Mouse (Mus musculus): ENCODE results near the gene Relb. TPM values are rescaled to one million over a fixed set of nuclear protein-coding genes. Genes with fewer than 3 reads are reported as not detected.

The Relb gene
- total RNA-seq, 1 experiment = 13.9 TPM

DNA sequence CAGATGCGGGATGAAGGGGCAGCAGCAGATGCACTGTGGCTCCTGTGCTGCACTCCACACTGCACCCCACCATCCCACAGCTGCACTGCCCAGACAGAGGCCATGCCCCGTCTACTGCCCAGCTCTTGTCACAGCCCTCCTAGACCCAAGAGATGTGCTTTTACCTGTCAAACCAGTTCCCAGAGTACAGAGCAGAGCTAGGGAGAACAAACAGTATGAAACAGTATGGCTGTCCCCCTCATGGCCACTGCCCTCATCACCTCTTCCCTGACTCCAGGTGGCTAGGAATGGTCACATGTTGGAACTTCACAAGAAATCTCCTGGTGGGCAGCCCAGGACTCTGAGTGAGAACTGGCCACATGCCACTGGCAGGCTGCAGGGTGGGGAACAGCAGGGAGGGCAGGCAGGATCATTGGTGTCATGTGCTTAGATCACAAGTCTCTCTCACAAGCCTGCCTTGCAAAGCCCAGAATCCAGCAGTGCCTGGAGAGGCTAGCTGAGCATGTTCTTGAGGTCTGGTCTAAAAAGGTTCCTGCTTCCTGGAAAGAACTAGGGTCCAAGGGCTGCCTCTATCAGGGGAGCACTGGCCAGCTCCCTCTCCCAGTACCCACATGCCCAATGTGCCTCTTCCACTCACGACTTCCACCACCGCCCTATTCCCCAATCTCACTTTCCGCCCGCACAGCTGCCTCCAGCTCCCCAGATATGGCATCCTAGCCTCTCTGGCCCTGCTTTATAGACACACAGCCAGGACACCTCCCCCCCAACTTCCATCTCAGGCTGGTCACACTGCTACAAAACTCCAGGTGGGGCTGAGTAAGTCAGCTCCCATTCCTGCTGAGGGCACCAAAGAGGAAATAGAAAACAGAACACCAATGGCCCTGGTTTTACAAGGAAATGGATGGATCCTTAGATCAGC lies 71.0 kb downstream of the Relb start:
- no peaks in the 10 kb centered on the region for H3K9me3 ChIP-seq (ENCODE audit: control insufficient read depth, insufficient read depth, low read depth, low read length)
- H3K27ac ChIP-seq (ENCODE audit: insufficient read depth, low read depth, low read length, poor library complexity, severe bottlenecking) = no peak overlapping the region
- TF ChIP-seq ZC3H11A (IDR thresholded peaks at IDR 0.05; ENCODE audit: borderline replicate concordance, low read depth, low read length) = no peak
- TF ChIP-seq HCFC1 (IDR thresholded peaks at IDR 0.05; ENCODE audit: borderline replicate concordance, insufficient read depth, low read length) = no peak
- no peak for TF ChIP-seq MAFK (IDR thresholded peaks at IDR 0.05; ENCODE audit: insufficient read depth, low read depth, low read length)
- no peak for TF ChIP-seq ZNF384 (IDR thresholded peaks at IDR 0.05; ENCODE audit: low read depth, low read length)
- no peak for TF ChIP-seq CHD2 (IDR thresholded peaks at IDR 0.05; ENCODE audit: low read depth, low read length)
- peaks cover 19% of the 10 kb centered on the region; the same call in 1 of the 2 replicates for H3K36me3 ChIP-seq (ENCODE audit: control insufficient read depth, insufficient read depth, low read length, poor library complexity, severe bottlenecking)
- in situ Hi-C loops (cut with MboI; ENCODE audit: low sequenced_read_pairs in 2 of 2, unreplicated experiment in 2 of 2) = no loop called here
- H3K9ac ChIP-seq (ENCODE audit: insufficient read depth, low read depth, low read length, poor library complexity, severe bottlenecking) = no peak overlapping the region
- peaks cover 2 to 8% of the 10 kb centered on the region in 2 experiments; a peak in 1 of 4 replicates for H3K4me1 ChIP-seq (ENCODE audit: control insufficient read depth in 2 of 2, insufficient read depth in 2 of 2, low read length in 2 of 2, poor library complexity in 1 of 2)
- H3K4me3 ChIP-seq (ENCODE audit: insufficient read depth in 1 of 2, low read depth in 1 of 2, low read length in 2 of 2, poor library complexity in 1 of 2, severe bottlenecking in 1 of 2) = no peak overlapping the region
- no peak for DNase-seq (ENCODE audit: low read depth, low spot score)

DNA sequence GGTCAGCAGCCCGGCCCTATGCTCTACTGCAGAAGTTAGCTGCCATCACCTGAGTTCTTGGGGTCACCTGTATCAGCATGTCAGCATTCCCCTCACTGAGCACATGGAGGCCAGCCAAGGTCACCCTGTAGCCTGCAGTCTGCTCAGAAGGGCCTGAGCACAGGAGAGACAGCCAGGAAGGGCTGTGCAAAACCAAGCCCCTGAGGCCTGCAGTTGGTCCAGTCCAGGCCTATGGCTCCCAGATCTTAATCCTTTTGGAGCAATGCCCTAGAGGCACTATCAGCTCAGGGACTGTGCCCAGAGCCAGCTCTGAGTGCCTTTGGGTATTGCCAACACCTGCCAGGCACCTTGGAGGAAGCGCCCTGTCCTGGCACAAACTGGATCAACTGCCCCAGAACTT lies 72.2 kb downstream of the Relb start:
- Histone ChIP-seq H3K27ac (ENCODE audit: insufficient read depth, low read depth, low read length, poor library complexity, severe bottlenecking) (no peak overlapping the region), H3K36me3 (ENCODE audit: control insufficient read depth, insufficient read depth, low read length, poor library complexity, severe bottlenecking) (peaks cover 22% of the 10 kb centered on the region; the same call in 1 of the 2 replicates), H3K9ac (ENCODE audit: insufficient read depth, low read depth, low read length, poor library complexity, severe bottlenecking) (no peak overlapping the region), H3K4me1 (ENCODE audit: control insufficient read depth in 2 of 2, insufficient read depth in 2 of 2, low read length in 2 of 2, poor library complexity in 1 of 2) (peaks cover 2 to 4% of the 10 kb centered on the region in 2 experiments; a peak in 1 of 4 replicates), H3K9me3 (ENCODE audit: control insufficient read depth, insufficient read depth, low read depth, low read length) (no peaks in the 10 kb centered on the region), H3K4me3 (ENCODE audit: insufficient read depth in 1 of 2, low read depth in 1 of 2, low read length in 2 of 2, poor library complexity in 1 of 2, severe bottlenecking in 1 of 2) (no peak overlapping the region)
- in situ Hi-C loops (cut with MboI; ENCODE audit: low sequenced_read_pairs in 2 of 2, unreplicated experiment in 2 of 2) = no loop called here
- DNase-seq (ENCODE audit: low read depth, low spot score) = no peak
- TF ChIP-seq MAFK (IDR thresholded peaks at IDR 0.05; ENCODE audit: insufficient read depth, low read depth, low read length) = no peak
- no peak for TF ChIP-seq ZNF384 (IDR thresholded peaks at IDR 0.05; ENCODE audit: low read depth, low read length)
- no peak for TF ChIP-seq HCFC1 (IDR thresholded peaks at IDR 0.05; ENCODE audit: borderline replicate concordance, insufficient read depth, low read length)
- TF ChIP-seq ZC3H11A (IDR thresholded peaks at IDR 0.05; ENCODE audit: borderline replicate concordance, low read depth, low read length) = no peak
- no peak for TF ChIP-seq CHD2 (IDR thresholded peaks at IDR 0.05; ENCODE audit: low read depth, low read length)

Other genes with a start within 250 kb of the Relb start
- 38.8 and 62.6 TPM in 2 replicates for gene Ercc2, start 247.4 kb downstream of the Relb start, total RNA-seq (2012; rRNA removed)
- 10.1 and 19.5 TPM in 2 replicates for gene Klc3, start 225.3 kb downstream of the Relb start, total RNA-seq (2012; rRNA removed)
- gene Ckm, start 224.7 kb downstream of the Relb start, total RNA-seq (2012; rRNA removed) = 0.85 and 1.1 TPM in 2 replicates
- gene Mark4, start 170.6 kb downstream of the Relb start, total RNA-seq (2012; rRNA removed) = 9.9 and 10.3 TPM in 2 replicates
- 0.85 and 2.2 TPM in 2 replicates for gene Exoc3l2, start 166.1 kb downstream of the Relb start, total RNA-seq (2012; rRNA removed)
- 3.1 and 3.4 TPM in 2 replicates for gene Bloc1s3, start 121.1 kb downstream of the Relb start, total RNA-seq (2012; rRNA removed)
- gene Trappc6a, start 121.0 kb downstream of the Relb start, total RNA-seq (2012; rRNA removed) = 33.2 and 56.7 TPM in 2 replicates
- 0.54 and 0.79 TPM in 2 replicates for gene Nkpd1, start 111.6 kb downstream of the Relb start, total RNA-seq (2012; rRNA removed)
- 25.3 and 37.7 TPM in 2 replicates for gene Ppp1r37, start 66.4 kb downstream of the Relb start, total RNA-seq (2012; rRNA removed)
- 32.2 and 35.3 TPM in 2 replicates for gene Zfp296, start 52.2 kb downstream of the Relb start, total RNA-seq (2012; rRNA removed)
- 42.1 and 54.2 TPM in 2 replicates for gene Gemin7, start 51.8 kb downstream of the Relb start, total RNA-seq (2012; rRNA removed)
- gene Clasrp, start 25.0 kb downstream of the Relb start, total RNA-seq (2012; rRNA removed) = 52.7 and 83.4 TPM in 2 replicates
- 129 and 156 TPM in 2 replicates for gene Clptm1, start 35.6 kb upstream of the Relb start, total RNA-seq (2012; rRNA removed)
- not detected in 2 replicates for gene Apoc2, start 48.5 kb upstream of the Relb start, total RNA-seq (2012; rRNA removed)
- 0.48 TPM in 1 of 2 replicates, not detected in the other for gene Gm44805, start 52.0 kb upstream of the Relb start, total RNA-seq (2012; rRNA removed)
- gene Apoc4, start 52.0 kb upstream of the Relb start, total RNA-seq (2012; rRNA removed) = 0.27 and 0.48 TPM in 2 replicates
- 72.3 and 106 TPM in 2 replicates for gene Apoc1, start 63.2 kb upstream of the Relb start, total RNA-seq (2012; rRNA removed)
- gene Apoe, start 69.8 kb upstream of the Relb start, total RNA-seq (2012; rRNA removed) = 683 and 2,144 TPM in 2 replicates
- gene Tomm40, start 86.0 kb upstream of the Relb start, total RNA-seq (2012; rRNA removed) = 342 and 366 TPM in 2 replicates
- 241 and 392 TPM in 2 replicates for gene Nectin2, start 121.0 kb upstream of the Relb start, total RNA-seq (2012; rRNA removed)
- 167 and 309 TPM in 2 replicates for gene Bcam, start 141.6 kb upstream of the Relb start, total RNA-seq (2012; rRNA removed)
- gene Cblc, start 167.4 kb upstream of the Relb start, total RNA-seq (2012; rRNA removed) = 3.5 and 6.6 TPM in 2 replicates
- 14.3 and 28.8 TPM in 2 replicates for gene Bcl3, start 193.3 kb upstream of the Relb start, total RNA-seq (2012; rRNA removed)
- gene Gm19345, start 222.6 kb upstream of the Relb start, total RNA-seq (2012; rRNA removed) = 0.36 and 1.1 TPM in 2 replicates
- gene Ceacam16, start 231.9 kb upstream of the Relb start, total RNA-seq (2012; rRNA removed) = 0.71 and 1.4 TPM in 2 replicates